Mouse (Mus musculus): ENCODE results near the gene Noxo1.
A peak's percentile ranks its signal among the peaks of the same experiment; 100 is the strongest.
"Not testable (repeated sequence)": the region's sequence is repeated elsewhere in the genome, so short reads cannot be mapped to it uniquely, and the experiment has no call there.

The Noxo1 gene

GRCm38 (mm10) chr17:24721383-24721955 is 25.4 kb downstream of the Noxo1 start:
- DNase-seq = not testable (repeated sequence)

GRCm38 (mm10) chr17:24722220-24722924 is 26.3 kb downstream of the Noxo1 start:
- DNase-seq = no peak

- DNase-seq = no peak
Measured at GRCm38 (mm10) chr17:24723122-24723880, 27.3 kb downstream of the Noxo1 start.

GRCm38 (mm10) chr17:24723881-24724180 is 27.8 kb downstream of the Noxo1 start:
- no peak for DNase-seq

- DNase-seq = peak; percentile 95
Measured at GRCm38 (mm10) chr17:24724184-24724583, 28.1 kb downstream of the Noxo1 start, which contains the start of gene Ndufb10. TSS of gene Ndufb10 (minus strand) at chr17:24724478.

GRCm38 (mm10) chr17:24725637-24726390 is 29.8 kb downstream of the Noxo1 start:
- no peak for DNase-seq

- no peak for DNase-seq
Measured at GRCm38 (mm10) chr17:24727618-24728017, 31.6 kb downstream of the Noxo1 start, which contains the start of gene Rpl3l. TSS of gene Rpl3l (plus strand) at chr17:24727820.

GRCm38 (mm10) chr17:24728184-24728583 is 32.1 kb downstream of the Noxo1 start:
- no peak for DNase-seq

GRCm38 (mm10) chr17:24729067-24729466 is 33.0 kb downstream of the Noxo1 start:
- no peak for DNase-seq

GRCm38 (mm10) chr17:24730787-24731186 is 34.8 kb downstream of the Noxo1 start:
- DNase-seq = no peak

- DNase-seq = no peak
Measured at GRCm38 (mm10) chr17:24732233-24732935, 36.4 kb downstream of the Noxo1 start.

GRCm38 (mm10) chr17:24733434-24734050 is 37.5 kb downstream of the Noxo1 start:
- DNase-seq = no peak

- no peak for DNase-seq
Measured at GRCm38 (mm10) chr17:24734513-24734912, 38.5 kb downstream of the Noxo1 start.

GRCm38 (mm10) chr17:24735446-24735845 is 39.4 kb downstream of the Noxo1 start:
- DNase-seq = no peak

GRCm38 (mm10) chr17:24736330-24737051 is 40.5 kb downstream of the Noxo1 start, which contains the start of gene Msrb1:
TSS of gene Msrb1 (plus strand) at chr17:24736642.
- DNase-seq = peak; percentile 99

- no peak for DNase-seq
Measured at GRCm38 (mm10) chr17:24737135-24737810, 41.2 kb downstream of the Noxo1 start.

- DNase-seq = no peak
Measured at GRCm38 (mm10) chr17:24738238-24738637, 42.2 kb downstream of the Noxo1 start.

- DNase-seq = no peak
Measured at GRCm38 (mm10) chr17:24739926-24740325, 43.9 kb downstream of the Noxo1 start.

- DNase-seq = no peak
Measured at GRCm38 (mm10) chr17:24742307-24742706, 46.3 kb downstream of the Noxo1 start.

- DNase-seq = no peak
Measured at GRCm38 (mm10) chr17:24743896-24744295, 47.9 kb downstream of the Noxo1 start.

GRCm38 (mm10) chr17:24744381-24744780 is 48.3 kb downstream of the Noxo1 start:
- DNase-seq = no peak
